Mouse (Mus musculus): ENCODE results near the gene Fam20b. TPM values are rescaled to one million over a fixed set of nuclear protein-coding genes. Genes with fewer than 3 reads are reported as not detected.

The Fam20b gene
- total RNA-seq, 2 experiments from 2014 or later, result 29.7 to 31.6 TPM

GRCm38 (mm10) chr1:156730802-156731201, 11.9 kb upstream of the Fam20b start:
- no peak for DNase-seq

DNA sequence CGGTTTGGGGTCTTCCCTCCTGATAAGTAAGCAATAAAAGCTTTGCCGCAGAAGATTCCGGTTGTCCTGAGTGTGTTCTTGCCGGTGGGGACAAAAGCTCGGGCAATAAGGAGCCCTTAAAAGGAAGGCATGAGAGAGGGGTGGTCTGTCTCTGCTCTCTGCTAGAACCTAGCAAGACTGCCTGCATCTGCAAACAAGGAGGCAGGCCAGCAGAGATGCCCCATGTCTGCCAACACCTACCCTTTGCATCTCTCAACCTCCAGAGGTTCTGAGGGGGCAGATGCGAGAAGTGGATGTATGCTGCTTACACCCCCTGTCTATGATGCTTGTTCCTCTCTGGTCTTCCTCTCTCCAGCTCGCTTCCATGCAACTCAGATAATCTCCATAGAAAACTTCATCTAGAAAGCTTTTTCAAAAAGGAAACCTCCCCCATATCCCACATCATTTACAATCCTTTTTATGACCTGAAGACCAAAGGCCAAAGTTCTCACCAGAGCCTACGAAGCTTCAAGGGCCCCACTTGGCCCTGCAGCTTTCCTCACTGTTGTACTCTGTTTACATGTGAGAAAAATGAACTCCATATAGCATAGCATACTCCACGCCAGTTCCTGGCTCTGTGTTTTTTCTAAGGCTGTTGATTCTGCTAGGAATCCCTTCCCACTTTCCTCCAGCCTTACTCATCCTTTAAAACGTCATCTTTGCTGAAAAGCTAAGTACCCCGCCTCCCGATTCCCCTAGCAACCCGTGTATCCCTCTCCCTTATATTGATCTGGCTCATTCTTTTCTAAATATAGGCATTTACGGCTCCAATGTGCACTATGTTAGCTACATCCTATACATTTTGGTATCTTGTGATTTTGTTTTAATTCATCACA, 8.6 kb upstream of the Fam20b start:
- DNase-seq, result no peak

DNA sequence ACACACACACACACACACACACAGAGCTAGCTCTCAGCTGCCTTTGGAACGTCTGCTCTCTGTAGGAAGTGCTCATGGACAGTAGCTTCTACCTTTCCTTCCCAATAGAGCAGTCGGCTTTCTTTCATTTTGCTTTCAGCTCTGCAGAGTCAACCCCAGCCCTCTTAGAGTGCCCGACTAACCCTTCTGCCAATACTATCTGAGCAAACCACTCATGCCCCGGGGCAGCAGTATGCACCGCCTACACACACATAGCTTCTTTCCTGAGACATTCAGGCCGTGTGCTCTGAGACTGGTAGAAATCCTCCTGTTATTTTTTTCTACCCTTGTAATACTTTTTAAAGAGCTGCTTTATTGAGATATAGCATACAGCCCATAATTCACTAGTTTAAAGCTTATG, 3.2 kb upstream of the Fam20b start:
- no peak for DNase-seq

- no peak for DNase-seq
Observed at GRCm38 (mm10) chr1:156720046-156720445, 1.2 kb upstream of the Fam20b start.

DNA sequence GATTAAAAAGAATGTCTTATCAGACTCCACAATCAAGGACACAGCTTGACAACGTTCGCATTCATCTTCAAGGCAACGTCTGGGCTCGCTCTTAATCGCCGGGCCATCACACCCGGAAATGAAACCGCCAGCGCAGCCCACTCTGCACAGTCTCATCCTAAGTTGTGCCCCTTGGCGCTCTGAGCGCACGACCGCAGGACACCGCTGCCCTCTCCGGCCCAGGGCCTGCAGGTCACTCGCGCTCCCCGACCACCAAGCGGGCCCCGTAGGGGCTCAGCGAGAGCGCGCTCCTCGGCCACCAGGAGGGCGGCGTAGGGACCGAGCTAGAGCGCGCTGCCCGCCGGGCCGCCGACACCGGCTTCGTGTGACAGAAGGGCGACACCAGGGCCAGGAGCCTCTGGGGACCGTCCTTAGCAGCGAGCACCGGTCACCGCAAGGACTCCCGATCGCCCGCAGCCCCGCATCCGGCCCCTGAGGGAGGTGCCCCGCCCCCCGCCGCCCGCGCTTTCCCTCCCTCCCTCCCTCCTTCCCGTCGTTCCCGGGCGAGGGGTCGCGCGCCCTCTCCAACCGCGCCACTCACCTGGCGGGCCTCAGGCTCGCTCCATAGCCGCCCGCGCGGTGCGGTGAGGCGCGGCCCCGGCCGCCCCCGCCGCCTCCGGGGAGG, 468 bp downstream of the Fam20b start:
- peak; percentile 60 for DNase-seq

- DNase-seq, result no peak
Observed at GRCm38 (mm10) chr1:156717751-156718285, 1.1 kb downstream of the Fam20b start.

DNA sequence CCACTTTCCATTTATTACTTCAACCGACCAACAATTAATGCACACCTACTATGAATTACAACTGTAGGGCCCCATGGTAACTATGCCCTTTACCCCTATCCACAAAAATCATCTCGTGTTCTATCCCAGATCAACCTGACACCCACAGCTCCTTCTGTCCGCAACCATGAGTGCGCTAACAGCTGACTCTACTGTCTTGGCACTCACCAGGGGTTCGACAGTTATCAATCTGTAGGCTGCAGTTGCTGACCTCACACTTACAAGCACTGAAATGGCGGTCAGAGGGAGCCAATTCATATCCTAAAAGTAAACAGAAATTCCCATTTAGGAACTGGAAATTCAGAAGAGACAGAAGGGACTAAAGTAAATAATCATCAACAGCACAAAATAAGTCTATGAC, 2.2 kb downstream of the Fam20b start:
- no peak for DNase-seq

DNA sequence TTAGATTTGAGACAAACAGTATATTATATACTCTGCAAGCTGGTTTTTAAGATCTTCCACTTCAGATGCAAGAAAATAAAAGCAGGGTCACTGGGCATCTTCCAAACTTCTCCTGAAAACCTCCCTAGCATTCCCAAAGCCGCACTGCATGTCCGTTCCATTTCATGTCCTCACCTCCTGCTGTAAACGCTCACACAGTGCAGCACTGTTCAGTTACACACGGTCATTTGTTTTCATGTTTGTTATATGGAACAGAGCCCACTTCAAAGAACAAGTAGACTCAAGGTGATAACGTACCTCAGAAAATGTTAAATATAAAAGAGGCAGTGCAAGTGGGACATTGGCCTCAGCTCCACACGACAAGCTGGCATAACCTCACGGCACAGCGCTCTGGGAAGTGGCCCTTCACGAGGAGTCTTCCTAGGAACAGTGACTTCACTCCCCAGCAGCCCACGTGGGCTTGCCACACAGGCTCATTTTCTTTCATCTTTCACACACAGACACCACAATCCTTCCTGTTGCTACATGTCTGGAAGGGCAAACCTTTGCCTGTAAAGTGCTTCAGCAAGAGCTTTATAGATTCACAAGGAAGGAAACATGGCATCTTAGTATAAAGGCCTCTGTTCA, 8.3 kb downstream of the Fam20b start:
- no peak for DNase-seq

DNA sequence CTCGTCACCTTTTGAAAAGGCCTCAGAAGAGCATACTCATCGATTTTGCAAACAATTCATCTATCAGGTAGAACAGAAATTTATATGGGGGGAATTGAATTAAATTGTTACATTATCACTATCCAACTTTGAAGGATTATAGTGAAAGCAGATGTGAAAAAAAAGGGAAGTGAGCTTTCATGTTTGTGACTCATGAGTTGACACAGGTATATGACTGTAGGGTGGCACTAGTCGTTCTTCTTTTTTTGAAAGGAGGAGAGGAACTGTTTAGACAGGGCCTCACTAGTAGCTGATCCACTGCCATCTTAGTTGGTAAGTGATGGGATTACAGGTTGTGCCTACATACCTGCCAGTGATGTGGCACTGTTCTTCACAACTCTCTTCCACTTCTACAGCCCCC, 10.2 kb downstream of the Fam20b start:
- DNase-seq, result no peak

DNA sequence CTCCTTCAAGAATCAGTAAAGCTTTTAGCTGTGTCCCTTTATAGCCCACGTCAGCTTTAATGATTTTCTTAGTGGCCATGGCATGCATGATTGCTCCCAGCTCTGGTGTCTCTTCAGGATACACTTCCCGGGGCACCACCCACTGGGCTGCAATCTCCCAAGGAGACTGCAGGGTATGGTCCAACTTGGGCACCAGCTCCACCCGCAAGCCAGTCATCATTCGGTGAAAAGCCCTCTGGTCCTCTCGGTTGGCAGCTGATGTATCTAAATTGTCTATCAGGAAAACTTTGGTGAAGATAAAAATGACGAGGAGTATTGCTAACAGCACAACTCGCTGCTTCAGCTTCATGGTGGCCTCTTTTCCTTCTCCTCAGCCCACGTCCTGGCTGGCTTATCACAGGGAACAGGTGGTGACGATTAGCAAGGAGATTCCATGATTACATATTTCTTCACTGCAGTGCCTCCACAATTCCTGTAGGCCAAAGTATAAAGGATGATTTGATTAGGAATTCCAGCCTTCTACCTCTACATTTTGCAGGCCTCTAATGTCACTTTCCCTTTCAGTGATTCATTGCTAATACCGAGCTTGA, 13.1 kb downstream of the Fam20b start:
- no peak for DNase-seq

- no peak for DNase-seq
Observed at GRCm38 (mm10) chr1:156703444-156703843, 15.4 kb downstream of the Fam20b start.

DNA sequence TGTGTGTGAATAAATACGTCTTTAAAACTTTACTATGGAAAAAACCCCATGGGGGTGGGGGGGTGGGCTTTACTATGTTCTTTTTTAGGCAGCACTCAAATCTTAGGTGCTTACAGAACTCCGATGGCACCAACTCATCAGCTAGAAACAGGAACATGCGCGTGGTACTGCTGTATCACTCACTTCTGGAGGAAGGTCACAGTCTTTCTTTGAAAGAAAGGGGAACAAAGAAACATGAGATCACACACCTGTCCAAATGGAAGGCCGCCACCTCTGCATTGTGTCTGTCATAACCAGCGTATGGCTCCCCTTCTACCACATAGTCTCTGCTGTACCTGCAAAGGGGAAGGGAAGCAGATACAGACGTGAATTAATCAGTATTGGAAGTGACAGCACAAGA, 16.7 kb downstream of the Fam20b start:
- no peak for DNase-seq

DNA sequence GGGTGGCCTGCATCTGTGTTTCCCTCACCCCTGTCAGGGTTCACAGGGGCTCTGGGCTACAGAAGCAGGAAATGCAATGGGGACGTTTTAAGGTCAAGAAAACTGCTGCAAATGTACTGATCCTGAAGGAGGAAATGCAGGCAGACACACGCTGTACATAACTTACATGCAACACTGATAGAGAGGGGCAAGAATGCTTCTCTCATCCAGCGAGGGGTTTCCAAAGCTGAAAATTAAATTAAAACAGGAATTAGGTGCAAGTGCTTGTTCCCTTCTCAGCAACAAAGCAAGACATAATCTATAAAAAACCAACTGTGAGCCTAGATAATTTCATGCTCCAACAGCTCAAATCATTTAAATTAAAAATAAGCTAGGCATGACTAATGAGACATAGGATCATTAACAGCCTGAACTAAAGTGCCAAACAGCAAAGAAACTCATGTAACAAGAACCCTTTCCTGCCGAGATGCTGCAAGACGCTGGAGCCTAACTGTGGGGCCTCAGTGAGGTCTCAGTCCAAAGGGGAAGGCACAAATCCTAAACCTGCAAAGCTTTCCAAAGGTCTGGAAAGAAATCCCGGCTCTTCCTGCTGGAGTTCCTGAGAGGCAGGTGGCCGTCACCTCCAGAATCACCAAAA, 32.7 kb downstream of the Fam20b start:
- no peak for DNase-seq

GRCm38 (mm10) chr1:156679599-156679998, 39.3 kb downstream of the Fam20b start:
- no peak for DNase-seq

DNA sequence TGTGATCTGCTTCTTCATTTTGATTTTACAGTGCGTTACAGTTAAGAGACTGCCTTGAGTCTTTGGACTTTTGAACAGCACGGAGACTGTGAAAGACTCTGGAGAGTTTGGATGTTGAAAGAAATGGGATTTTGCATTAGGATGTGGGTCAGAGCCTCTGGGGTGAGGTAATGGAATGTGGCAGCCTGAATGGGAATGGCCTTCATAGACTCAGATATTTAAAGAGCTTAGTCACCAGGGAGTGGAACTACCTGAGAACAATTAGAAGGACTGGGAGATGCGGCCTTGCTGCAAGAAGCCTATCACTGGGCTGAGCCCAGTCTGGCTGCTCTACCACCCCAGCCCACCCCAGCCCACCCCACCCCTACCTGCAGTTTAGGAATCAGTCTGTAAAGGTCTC, 41.7 kb downstream of the Fam20b start:
- DNase-seq, result no peak

GRCm38 (mm10) chr1:156676596-156676995, 42.3 kb downstream of the Fam20b start:
- DNase-seq, result no peak

DNA sequence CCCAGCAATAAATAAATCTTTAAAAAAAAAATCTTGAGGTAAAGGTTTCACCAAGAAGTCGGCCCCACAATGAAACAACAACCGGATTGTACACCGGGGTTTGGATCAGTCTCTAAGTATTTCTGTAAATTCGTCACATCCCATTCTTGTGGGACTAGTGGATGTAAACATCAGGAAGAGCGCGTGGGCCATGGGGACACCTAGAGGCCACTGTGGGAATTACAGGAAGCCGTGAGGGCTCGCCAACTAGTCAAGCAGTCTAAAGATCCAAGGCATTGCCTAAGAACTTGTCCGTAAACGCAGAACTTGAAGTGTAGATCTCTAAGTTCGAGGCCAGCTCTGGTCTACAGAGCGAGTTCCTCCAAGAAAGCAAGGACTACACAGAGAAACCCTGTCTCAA, 42.7 kb downstream of the Fam20b start:
- peak; percentile 51 for DNase-seq

DNA sequence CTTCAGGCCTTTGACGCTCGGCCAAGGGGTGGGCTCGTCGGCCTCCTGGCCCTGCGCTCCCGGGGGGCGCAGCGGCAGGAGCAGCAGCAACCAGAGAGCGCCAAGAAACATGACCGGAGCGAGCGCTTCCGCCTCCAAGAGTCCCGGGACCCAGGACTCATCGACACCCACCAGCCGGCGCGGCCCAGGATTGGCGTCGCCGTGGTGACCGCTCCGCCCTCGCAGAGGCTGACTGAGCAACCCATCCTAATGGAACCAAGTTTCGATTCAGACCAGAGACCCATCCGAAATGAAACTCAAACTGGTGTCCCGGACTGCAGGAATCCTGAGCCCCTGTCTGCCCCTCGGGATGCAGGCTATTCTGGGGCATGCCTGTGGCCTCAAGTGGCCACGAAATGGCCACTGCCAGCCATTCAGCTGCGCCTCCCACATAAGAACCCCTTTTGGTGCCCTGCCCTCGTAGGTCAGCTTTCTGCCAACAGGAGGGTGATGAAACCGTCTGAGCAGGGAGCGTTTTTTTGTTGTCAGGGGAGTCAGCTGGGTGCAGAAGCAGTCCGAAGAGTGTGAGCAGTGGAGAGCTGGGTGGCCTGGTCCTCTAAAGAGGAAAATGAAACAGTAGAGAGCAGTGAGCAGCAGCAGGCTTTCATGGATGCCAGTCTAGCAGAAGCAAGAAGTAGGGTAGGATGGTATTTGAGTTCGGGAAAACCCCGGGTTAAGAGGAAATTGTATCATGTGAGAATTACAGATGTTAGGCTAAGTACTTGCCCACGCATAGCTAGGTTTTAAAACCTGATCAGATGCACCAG, 44.5 kb downstream of the Fam20b start, which contains the start of gene Tor3a:
TSS of gene Tor3a (minus strand) at position 162 of the 806 bp plus-strand sequence.
- DNase-seq, result peak; percentile 75

- DNase-seq, result peak; percentile 39
Observed at GRCm38 (mm10) chr1:156673476-156674194, 45.3 kb downstream of the Fam20b start.

DNA sequence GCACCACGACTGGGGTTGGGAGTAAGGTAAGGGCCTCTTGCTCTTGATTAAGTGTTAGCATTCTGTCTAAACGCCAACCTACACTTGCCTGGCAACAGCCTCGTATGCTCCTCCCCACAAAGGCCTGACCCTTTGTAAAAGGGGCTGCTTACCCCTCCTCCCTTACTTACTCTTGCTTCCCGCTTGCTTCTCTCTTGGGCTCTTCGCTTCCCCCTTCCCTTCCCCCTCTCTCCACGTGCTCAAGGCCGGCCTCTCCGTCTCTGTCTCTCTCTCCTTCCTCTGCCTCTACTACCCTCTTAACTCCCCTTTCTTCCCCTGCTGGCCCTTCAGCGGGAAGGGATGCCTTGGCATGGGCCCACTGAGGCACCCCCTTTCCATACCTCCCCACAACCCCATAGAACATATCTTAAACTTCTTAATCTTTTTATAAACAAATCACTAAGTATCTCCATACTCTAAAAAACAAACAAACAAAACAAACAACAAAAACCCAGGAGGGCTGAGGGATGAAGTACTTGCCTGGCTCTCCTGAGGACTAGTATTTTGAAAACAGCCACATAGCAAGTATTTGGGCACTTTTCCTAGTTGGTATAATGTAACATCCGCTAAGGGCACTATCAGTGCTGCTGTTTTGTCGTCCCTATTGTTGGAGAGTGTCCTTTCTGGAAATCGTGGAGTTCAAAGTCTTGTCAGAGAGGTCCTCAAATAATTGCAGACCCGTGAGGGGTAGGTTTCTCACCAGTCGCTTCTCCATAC, 46.0 kb downstream of the Fam20b start:
- no peak for DNase-seq

All from gastrocnemius, postnatal 10 days (tissue).